Mouse (Mus musculus): Measurements from ENCODE around the gene Tctex1d1.

DNA sequence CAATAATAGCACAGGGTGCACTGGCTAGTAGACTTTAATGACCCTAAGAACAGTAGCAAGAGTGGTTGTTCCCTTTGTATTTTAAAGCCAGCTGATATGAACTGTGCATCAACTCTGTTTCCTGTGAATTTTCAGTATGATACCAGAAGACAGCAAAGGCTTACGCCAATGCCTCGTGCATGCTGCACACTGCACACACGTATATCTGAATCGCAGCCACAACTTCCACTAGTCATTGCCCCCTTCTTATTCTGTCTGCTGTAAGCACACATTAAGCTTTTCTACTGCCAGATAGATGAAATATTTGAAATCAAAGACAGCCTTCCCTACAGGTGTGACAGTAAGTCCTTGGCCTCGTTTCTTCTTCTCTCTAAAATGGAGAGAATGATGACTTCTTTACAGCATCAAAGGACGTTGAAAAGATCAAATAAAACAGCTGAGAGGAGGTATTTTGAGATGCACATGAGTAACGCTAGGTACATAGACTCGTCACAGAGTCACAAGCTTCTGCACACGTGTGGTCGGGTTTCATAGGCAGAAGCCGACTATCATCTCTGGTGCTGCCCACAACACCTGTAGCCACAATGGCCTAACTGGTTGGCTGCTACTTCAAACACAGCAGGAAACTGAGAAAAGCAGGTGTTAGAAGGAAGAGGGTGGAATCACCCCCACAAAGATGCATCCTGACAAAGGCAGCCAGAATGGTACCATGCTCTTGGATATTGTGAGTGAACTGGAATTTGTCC lies 12.4 kb downstream of the Tctex1d1 start:
- TF ChIP-seq CTCF (IDR thresholded peaks at IDR 0.05; ENCODE audit: low read depth) (no peak), EP300 (IDR thresholded peaks at IDR 0.05; ENCODE audit: low read depth) (no peak)
